Mouse (Mus musculus) layer of hippocampus, adult 9-11 months (tissue): ENCODE data around the gene Mcu.

Experiments
- DNase-seq: peaks from one replicate; pipeline ENCODE4 v3.0.0; 2022

Mcu gene

DNA sequence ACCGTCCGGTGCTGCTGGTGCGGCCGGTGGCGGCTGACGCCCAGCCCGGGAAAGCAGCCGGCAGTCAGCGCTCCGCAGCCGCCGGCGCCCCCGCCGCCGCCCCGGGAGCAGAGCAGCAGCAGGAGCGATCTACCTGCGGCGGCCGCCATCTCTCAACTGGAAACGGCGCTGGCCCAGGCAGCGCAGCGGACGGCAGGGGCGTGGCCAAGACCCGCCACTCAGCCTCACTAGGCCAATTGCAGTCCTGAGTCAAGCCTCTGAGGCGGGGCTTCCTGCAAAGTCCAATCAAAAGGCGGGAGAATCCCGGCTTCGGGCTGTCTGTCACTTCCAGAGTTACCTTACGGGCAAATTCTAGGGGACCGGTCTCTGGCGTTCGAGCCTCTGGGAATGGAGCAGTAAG is at the start of gene Mcu:
Mcu (minus strand) TSS at position 171 of the 400 bp plus-strand sequence.
- DNase-seq, result peak; percentile 96

DNA sequence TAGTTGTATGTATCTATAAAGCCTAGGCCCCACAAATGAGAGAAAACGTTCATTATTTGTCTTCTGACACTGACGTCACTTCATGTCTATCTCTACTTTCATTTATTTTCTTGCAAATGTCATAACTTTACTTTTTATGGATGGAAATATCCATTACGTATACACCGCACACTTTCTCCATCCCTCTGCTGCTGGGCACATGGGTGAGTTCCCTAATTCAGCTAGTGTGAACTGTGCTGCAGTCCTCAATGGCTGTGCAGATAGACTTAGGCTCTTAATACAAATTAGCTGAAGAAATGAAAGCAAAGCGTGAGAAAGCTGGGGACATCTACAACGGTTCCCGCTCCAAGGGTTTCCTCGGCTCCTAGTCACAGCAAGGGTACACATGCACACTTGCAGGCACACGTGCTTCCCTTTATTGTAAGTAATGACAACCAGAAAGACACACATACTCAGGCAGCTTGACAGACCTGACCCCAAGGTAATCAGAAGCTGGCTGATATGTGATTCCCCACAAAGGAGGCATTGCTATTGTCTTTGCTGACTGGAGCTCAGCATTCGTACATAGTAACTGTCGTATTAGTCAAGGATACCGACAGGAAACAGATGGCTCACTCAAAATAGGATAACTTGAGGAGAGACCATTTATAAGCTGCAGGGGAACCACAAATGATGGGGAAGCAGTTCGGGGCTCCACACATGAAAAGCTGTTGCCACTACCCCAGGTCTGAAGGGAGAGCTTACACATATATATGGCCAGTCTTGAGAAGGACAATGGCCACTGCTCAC is 49.2 kb upstream of the Mcu start:
- peak; percentile 14 for DNase-seq

DNA sequence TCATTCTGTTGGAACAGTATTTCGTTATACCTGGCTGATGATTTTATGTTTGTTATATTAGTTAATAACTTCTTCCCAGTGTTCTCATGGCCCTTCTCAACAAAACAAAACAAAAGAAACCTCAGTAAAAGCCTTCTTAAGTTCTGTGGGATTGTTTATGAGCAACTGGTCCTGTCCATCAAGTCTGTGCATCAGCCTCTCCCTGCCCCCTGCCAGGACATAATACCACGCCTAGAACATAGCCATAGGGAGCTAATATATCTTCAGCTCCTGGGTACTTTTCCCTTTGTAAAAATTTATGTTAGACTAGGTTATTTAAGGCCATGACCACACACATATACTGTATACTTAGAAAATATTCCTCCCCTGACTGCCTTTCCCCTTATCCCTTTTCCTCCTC is 48.3 kb upstream of the Mcu start:
- no peak for DNase-seq

DNA sequence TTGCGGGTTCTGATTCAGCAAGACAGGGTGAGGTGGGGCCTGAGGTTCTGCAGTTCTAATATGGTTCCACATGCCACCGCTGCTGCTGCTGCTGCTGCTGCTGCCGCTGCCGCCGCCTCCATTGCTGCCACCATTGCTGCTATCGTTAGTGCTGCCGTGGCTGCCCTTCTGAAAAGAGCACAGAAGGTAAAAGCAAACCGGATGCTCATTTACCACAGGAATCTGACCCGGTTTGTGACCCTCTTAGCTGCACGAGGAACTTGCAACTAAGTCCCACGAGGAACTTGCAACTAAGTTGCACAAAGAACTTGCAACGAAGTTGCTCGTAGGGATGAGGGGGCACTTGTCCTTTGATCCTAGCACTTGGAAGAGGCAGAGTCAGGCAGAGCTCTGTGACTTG is 40.3 kb upstream of the Mcu start:
- DNase-seq, result no peak

DNA sequence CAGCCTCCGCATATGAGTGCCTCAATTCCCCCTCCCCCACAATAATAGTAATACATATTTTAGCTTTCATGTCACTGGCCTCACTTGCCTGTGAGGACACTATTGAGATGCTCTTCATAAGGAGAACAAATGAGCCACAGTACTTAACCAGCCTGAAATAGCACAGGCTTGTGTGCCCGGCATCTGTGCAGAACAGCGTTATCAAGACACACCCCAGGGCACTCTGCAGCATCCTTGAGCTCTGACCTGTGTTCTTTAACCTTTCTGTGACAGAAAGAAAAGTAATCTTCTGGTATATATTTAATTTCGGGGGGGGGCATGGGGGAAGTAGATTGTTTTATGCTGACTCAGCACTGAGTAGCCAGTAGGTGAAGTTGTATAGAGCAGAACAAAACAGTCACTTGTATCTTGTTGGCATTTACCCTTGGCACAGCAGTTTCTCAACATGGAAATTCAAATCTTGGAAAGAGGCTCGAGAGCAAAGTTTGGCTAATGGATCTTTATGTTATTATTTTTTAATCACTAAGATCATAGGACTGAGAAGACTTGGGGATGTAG is 30.4 kb upstream of the Mcu start:
- DNase-seq, result no peak

GRCm38 (mm10) chr10:59645153-59645552 is 28.7 kb upstream of the Mcu start:
- DNase-seq, result no peak

- DNase-seq, result no peak
Measured at GRCm38 (mm10) chr10:59644710-59645109, 28.2 kb upstream of the Mcu start.

DNA sequence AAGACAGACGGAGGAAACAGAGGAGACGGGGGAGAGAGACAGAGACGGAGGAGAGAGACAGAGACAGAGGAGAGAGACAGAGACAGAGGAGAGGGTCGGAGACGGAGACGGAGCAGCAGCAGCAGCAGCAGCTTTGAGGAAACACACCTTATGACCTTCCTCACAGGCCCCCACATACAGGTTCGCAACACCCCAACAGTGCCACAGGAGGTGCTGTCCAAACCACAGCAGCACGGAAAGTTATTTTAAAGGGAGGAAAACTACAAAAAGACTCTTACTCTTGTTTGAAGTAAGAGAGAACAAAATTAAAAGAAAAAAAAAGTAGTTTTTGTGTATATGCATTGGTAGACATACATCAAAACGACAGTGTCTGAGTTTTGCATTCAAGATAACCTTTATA is 27.2 kb upstream of the Mcu start:
- no peak for DNase-seq

DNA sequence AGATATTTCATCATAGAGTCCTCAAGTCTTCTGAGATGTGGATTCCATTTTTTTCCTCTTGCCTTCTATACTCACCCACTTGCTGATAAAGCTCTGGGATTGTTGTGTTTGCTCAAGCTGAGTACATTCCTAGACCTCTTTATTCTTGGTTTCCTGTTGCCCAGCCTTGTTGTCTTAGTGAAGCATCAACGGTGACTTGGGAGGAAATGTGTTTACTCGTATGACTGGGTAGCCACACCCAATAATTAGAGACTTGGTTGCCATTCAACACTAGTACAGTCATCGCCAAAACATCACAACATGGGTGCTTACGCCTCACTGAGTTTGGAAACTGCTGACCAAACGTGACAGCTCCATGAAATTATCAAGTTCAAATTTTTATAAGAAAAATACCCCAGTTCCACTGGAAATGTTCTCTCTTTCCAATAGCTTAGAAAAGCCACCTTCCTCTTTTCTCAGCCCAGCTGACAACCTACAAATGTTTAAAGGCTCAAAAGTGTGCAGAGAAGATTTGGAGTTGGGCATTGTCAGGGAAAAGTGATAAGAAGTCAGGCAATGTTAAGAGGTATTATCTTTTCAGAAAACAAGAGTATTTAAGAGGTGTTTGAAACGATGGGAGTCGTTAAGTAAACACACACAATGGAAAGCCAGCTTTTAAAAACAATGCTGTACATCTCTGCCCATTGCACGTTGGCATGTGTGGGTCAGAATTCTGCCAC is 26.3 kb upstream of the Mcu start:
- DNase-seq, result no peak

GRCm38 (mm10) chr10:59638576-59638975 is 22.1 kb upstream of the Mcu start:
- no peak for DNase-seq

- no peak for DNase-seq
Measured at GRCm38 (mm10) chr10:59637596-59638124, 21.2 kb upstream of the Mcu start.

GRCm38 (mm10) chr10:59636751-59637533 is 20.4 kb upstream of the Mcu start:
- DNase-seq, result no peak

DNA sequence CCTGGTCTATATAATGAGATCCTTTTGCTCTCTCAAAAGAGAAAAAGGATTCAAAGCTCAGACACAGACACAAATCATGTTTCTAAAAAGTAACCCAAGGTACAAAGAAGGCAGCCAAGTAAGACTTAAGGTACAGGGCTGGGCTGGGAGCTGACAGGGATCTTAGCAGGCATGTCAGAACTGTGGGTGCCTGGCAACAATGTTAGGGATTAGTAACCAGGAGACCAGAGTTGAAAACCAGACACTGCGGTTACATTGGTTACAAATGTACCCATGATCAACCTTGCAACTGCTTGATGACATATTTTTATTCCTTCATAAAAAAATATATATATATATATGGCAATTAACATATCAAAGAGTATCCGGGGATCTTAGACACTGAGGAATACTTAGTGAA is 19.6 kb upstream of the Mcu start:
- DNase-seq, result no peak

- DNase-seq, result no peak
Measured at GRCm38 (mm10) chr10:59629506-59629782, 13.0 kb upstream of the Mcu start.

GRCm38 (mm10) chr10:59628641-59629505 is 12.4 kb upstream of the Mcu start:
- peak; percentile 12 for DNase-seq

DNA sequence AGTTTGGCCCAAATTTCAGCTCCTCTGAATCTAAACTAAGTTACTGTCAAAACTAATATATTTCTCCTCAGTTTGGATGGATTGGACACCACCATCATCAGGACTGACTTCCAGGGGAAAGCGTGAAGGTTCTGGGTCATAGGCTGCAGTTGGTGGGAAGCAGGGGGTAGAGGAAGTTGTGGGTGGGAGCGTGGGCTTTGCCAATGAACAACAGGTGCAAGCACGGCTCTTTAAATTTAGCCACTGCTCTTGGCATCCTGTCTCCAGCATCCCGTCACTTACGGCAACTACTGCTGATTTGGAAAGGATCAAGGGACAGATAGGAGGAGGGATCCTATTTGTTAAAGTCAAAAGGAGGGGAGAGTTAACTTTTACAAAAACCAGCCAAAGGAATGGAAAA is 7.0 kb upstream of the Mcu start:
- DNase-seq, result no peak

DNA sequence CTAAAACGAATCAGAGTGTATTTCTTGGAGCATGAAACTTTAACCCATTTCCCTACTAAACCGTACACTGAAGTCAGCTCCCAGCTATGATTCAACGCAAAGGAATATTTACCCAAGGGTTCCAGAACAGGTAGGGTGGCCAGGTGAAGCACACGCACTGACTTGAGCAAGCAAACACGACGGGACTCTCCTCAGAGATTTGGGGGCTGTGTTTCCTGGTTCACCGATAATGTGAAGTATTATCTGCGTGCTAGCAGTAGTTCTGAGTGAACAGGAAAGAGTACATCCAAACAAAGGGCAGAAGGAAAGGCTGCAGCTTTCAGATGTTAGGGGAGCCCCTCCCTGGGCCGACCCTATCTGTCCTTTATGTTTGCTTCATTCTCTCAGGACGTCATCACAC is 4.9 kb upstream of the Mcu start:
- no peak for DNase-seq

GRCm38 (mm10) chr10:59617776-59618175 is 1.3 kb upstream of the Mcu start:
- DNase-seq, result no peak

DNA sequence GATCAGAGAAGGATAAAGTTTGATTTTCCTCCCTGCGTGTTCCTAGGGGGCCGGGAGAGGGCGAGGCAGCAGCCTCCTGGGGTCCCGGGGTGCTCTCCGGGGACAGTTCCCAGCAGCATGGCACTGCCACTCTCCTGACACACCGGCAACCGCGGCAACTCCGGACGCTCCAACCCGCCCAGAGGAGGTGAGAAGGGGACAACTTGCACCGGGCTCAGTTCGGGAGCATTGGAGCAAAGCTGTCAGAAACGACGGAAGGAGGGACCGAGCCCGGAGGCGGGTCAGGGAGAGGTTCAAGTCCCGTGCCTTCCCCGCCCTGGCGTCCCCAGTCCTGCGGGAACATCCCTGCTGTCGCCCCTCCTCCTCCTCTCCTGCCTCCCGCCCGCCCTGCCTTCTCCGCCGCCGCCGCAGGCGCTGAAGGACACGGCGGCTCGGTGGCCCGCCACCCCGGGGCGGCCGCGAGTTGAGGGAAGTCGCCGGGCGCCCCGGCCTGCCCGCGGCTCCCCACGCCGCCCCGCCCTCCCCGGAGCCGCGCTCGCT is 441 bp downstream of the Mcu start, which contains the start of gene Gm10322:
Gm10322 (plus strand) TSS at position 83 of the 540 bp plus-strand sequence.
- DNase-seq, result peak; percentile 35

DNA sequence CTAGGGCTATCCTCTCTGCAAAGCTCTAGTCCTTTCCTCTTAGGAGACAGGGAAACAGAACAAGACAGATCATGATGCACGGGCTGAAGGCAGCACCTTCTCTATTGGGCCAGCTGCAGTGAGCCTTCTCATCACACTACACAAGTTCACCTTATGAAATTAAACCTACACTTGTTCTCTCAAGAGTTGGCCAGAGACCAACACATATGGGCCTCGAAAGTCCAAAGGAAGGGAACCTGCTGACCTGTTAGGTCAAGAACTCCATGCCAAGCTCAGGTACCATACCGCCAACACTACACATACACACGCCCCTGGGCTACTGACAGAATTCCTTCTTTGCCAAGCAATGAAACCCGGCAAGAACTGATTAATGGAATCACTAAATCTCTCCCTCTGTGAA is 1.1 kb downstream of the Mcu start:
- DNase-seq, result no peak

DNA sequence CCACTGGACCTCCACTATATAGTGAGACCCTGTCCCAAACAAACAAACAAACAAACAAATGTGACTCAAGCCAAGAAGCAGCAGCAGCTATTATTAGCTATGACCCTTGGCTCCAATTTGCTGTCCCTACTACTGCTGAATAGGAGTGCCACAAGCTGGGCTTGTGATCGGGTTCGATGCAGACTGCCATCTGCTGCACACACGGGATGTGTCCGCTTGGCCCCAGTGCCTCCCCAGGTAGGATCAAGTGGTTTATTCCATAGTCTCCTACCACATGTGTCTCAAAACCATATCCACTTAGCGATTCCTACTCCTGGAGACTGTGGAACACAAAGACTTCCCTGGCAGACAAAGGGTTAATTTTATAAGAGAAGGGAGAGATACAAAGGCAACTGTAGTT is 2.4 kb downstream of the Mcu start:
- no peak for DNase-seq

DNA sequence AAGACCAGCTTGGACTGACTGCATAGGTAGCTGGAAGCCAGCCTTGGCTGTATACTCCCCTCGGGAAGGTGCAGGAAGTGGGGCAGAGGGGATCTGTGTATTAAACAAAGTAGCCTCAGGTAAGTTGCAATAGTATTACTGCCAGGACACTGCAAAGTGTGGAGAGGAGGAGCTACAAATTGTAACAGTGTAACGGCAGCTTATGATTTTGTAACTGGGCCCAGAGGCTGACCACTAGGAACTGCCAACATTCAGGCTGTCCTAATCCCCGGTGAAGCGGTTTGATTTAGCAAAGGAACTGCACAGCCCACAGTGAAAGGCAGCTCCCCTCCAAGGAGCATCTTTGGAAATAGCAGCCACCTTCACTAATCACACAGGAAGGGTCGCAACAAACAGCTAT is 3.2 kb downstream of the Mcu start:
- DNase-seq, result no peak
